Mouse (Mus musculus): ENCODE data around the gene Cdk14. TPM values are rescaled to one million over a fixed set of nuclear protein-coding genes. Genes with fewer than 3 reads are reported as not detected.

The Cdk14 gene
- polyA plus RNA-seq, 1 experiment from 2014 or later: 35.8 TPM

DNA sequence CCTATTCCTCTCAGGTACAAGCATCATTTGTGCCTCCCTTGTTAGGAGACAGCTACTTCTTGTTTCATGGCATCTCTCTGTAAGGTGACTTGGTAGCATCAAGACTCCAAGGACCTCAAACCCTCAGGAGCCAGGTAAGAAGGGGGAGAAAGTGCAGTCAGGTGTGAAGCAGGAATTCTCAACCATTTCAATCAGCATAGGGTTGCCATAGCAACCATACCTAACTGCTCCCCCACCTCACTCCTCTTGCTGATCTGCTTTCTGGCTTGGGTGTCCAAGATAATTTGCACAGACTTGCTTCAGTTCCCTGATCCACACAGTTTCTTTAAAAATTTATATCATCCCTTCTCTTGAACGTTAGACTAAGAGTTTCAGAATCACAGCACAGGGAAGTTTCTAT, 595.9 kb downstream of the Cdk14 start:
- Histone ChIP-seq H3K36me3 (no peaks in the 10 kb centered on the region), H3K4me3 (no peak overlapping the region), H3K27me3 (peaks cover 18% of the 10 kb centered on the region; the same call in 1 of the 2 replicates), H3K9me3 (no peaks in the 10 kb centered on the region), H3K9ac (no peak overlapping the region), H3K4me1 (replicated peaks) (peaks cover 20% of the 10 kb centered on the region), H3K4me2 (no peak overlapping the region), H3K27ac (no peak overlapping the region)
- ATAC-seq (ENCODE audit: low FRiP score): no peak
- 68% methylated on average over 1 of the region's 1 CpGs for WGBS

GRCm38 (mm10) chr5:4822041-4822440, 598.1 kb downstream of the Cdk14 start:
- Histone ChIP-seq H3K4me1 (replicated peaks) (peaks cover 20% of the 10 kb centered on the region), H3K36me3 (no peaks in the 10 kb centered on the region), H3K27ac (peak overlapping the region; percentile 69; the same call in 1 of the 2 replicates), H3K27me3 (peaks cover 24% of the 10 kb centered on the region; the same call in 1 of the 2 replicates), H3K9me3 (no peaks in the 10 kb centered on the region), H3K4me2 (peak overlapping the region; percentile 35), H3K4me3 (no peak overlapping the region), H3K9ac (peak overlapping the region; percentile 35; the same call in 1 of the 2 replicates)
- ATAC-seq (ENCODE audit: low FRiP score): no peak
- 33% methylated on average over 2 of the region's 2 CpGs for WGBS

DNA sequence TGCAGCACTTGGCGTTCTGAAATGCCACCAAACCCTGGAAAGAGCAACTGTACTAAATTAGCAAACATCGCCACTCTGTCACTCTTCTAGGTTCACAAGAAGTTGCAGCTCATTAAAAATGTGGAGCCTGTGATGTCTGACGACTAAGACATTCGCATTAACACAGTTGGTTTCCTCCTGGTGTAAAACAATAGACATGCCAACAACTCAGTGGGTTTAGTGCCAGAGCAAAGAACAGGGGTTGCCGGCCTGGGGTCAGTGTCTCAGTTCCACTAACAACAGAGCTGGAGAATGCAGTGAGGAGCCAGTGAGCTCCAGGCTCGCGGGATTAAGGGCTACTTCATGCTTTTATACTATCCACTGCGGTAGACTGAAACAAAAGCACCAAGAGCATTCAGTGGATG, 598.7 kb downstream of the Cdk14 start:
- Histone ChIP-seq H3K4me2 (peak overlapping the region; percentile 35), H3K9ac (peak overlapping the region; percentile 35; the same call in 1 of the 2 replicates), H3K9me3 (no peaks in the 10 kb centered on the region), H3K4me1 (replicated peaks) (peaks cover 20% of the 10 kb centered on the region), H3K36me3 (no peaks in the 10 kb centered on the region), H3K27me3 (peaks cover 24% of the 10 kb centered on the region; the same call in 1 of the 2 replicates), H3K27ac (peak overlapping the region; percentile 69), H3K4me3 (no peak overlapping the region)
- 13% methylated on average over 8 of the region's 8 CpGs for WGBS
- ATAC-seq (ENCODE audit: low FRiP score): peak; percentile 24; the same call in 1 of the 2 replicates

DNA sequence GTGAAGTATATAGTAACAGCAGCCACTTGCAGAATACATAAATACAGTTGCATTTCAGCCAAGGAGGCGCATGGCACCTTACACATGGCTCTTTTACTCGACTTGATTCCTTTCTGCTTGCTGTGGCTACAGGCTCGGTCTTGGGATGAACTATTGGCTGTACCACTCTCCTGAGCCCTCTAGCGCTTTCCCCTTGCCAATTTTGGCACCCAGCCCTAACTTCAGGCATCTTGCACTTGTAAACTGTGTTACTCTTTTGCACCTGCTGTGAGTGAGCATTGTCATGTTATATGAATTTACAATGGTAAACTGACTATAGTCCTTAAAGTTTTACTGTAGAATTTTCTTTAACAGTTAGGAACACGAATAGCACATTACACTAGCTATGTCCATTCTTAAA, 603.1 kb downstream of the Cdk14 start:
- H3K27ac ChIP-seq: no peak overlapping the region
- no peak overlapping the region for H3K9ac ChIP-seq
- 76% methylated on average over 5 of the region's 5 CpGs for WGBS
- no peak overlapping the region for H3K4me3 ChIP-seq
- no peak for ATAC-seq (ENCODE audit: low FRiP score)
- no peak overlapping the region for H3K4me2 ChIP-seq
- H3K4me1 ChIP-seq (replicated peaks): peaks cover 22% of the 10 kb centered on the region
- no peaks in the 10 kb centered on the region for H3K9me3 ChIP-seq
- 0 out of 2 replicates have a peak, but pooled peaks cover 7% of the 10 kb centered on the region for H3K27me3 ChIP-seq
- H3K36me3 ChIP-seq: no peaks in the 10 kb centered on the region

- no peak overlapping the region for H3K27ac ChIP-seq
- H3K4me3 ChIP-seq: no peak overlapping the region
- no peaks in the 10 kb centered on the region for H3K36me3 ChIP-seq
- 82% methylated on average over 7 of the region's 7 CpGs for WGBS
- no peak for ATAC-seq (ENCODE audit: low FRiP score)
- peaks cover 10% of the 10 kb centered on the region for H3K4me1 ChIP-seq (replicated peaks)
- peaks cover 15% of the 10 kb centered on the region; the same call in 1 of the 2 replicates for H3K27me3 ChIP-seq
- H3K9ac ChIP-seq: no peak overlapping the region
- no peaks in the 10 kb centered on the region for H3K9me3 ChIP-seq
- H3K4me2 ChIP-seq: no peak overlapping the region
Measured at GRCm38 (mm10) chr5:4814465-4815204, 605.5 kb downstream of the Cdk14 start.

DNA sequence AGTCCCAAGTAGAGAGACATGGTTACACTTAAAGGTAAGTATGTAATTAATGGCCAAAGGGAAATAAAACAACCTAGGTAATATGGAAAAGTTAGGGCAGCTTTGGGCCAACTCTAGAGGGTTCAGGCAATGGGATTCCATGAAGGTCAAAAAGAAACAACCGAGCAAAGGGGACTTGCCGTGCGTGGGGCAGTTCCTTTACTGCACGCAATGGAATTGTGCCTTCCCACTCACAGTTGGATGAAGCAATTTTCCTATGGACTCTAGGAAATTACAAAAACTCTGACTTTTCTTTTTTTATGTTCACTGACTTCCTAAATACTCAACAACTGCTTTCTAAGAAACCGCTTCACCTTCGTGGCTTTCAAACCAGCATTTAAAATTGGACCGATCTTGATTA, 606.8 kb downstream of the Cdk14 start:
- Histone ChIP-seq H3K27ac (no peak overlapping the region), H3K4me3 (no peak overlapping the region), H3K27me3 (peaks cover 13% of the 10 kb centered on the region; the same call in 1 of the 2 replicates), H3K4me2 (no peak overlapping the region), H3K36me3 (no peaks in the 10 kb centered on the region), H3K9ac (no peak overlapping the region), H3K9me3 (no peaks in the 10 kb centered on the region), H3K4me1 (replicated peaks) (peaks cover 10% of the 10 kb centered on the region)
- no peak for ATAC-seq (ENCODE audit: low FRiP score)
- 96% methylated on average over 7 of the region's 7 CpGs for WGBS

DNA sequence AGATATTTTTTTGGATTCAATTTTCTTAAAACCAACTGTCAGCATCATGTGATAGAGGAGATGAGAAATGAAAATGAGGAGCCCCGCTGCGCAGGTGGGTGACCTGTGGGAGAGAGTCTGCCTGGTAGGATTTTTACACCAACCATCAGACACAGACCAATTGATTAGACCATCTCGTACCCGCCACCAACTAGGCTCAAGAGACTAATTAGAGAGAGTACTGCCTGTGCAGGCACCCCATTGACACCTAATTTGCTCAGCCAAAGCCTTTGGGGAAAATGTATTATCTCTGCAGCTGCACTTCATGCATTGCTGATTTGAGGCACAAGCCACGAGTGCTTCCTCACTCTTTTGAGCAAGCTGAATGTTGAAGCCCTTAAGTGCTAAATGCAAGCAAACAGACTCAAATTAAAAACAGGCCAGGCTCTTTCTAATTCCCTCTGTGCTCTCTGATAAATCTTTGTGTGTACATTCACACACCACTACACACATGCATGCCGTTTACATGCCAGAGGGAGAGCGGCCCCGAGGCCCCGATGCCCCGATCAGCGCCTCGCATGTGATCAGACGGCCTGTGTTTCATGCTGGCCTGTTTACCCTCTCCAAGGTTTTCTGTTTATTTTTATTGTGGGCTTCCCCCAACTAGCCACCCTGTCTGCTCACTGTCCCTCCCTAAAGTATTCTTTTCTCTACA, 607.9 kb downstream of the Cdk14 start:
- WGBS: 36% methylated on average over 13 of the region's 13 CpGs
- H3K4me1 ChIP-seq (replicated peaks): peaks cover 10% of the 10 kb centered on the region
- no peaks in the 10 kb centered on the region for H3K36me3 ChIP-seq
- 0 out of 2 replicates have a peak overlapping the region, but pooled peaks have one; percentile 25 for H3K9ac ChIP-seq
- H3K4me3 ChIP-seq: no peak overlapping the region
- H3K27me3 ChIP-seq: peaks cover 20% of the 10 kb centered on the region; the same call in 1 of the 2 replicates
- H3K4me2 ChIP-seq: peak overlapping the region; percentile 27; the same call in 1 of the 2 replicates
- peak; percentile 88 for ATAC-seq (ENCODE audit: low FRiP score)
- H3K9me3 ChIP-seq: no peaks in the 10 kb centered on the region
- peak overlapping the region; percentile 82 for H3K27ac ChIP-seq

DNA sequence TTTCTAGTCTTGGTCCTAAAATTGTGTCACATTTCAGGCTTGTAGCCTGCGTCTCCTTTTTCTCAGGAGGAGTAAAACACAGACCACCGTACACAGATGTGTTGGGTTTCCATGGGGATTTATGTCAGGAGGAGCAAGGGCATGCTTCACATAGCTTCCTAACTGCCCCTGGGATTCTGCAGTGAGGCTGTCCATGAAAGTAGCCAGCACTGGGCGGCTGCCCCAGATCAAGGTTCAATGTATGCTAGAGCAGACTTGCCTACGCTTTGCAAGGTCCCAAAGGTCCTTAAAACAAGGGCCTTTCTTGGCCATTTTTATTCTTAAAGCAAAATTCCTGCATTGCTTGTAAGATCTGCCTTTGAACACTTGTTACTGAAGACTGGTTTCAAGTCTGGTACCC, 614.9 kb downstream of the Cdk14 start:
- H3K27me3 ChIP-seq: peaks cover 29% of the 10 kb centered on the region
- peaks cover 17% of the 10 kb centered on the region for H3K4me1 ChIP-seq (replicated peaks)
- H3K4me3 ChIP-seq: no peak overlapping the region
- H3K27ac ChIP-seq: no peak overlapping the region
- H3K4me2 ChIP-seq: no peak overlapping the region
- no peaks in the 10 kb centered on the region for H3K36me3 ChIP-seq
- 64% methylated on average over 4 of the region's 4 CpGs for WGBS
- H3K9me3 ChIP-seq: no peaks in the 10 kb centered on the region
- ATAC-seq (ENCODE audit: low FRiP score): no peak
- H3K9ac ChIP-seq: no peak overlapping the region

- peaks cover 17% of the 10 kb centered on the region for H3K4me1 ChIP-seq (replicated peaks)
- no peaks in the 10 kb centered on the region for H3K9me3 ChIP-seq
- 87% methylated on average over 5 of the region's 5 CpGs for WGBS
- peaks cover 23% of the 10 kb centered on the region for H3K27me3 ChIP-seq
- no peak overlapping the region for H3K4me3 ChIP-seq
- no peak overlapping the region for H3K9ac ChIP-seq
- no peak overlapping the region for H3K27ac ChIP-seq
- H3K36me3 ChIP-seq: no peaks in the 10 kb centered on the region
- no peak overlapping the region for H3K4me2 ChIP-seq
- no peak for ATAC-seq (ENCODE audit: low FRiP score)
Measured at GRCm38 (mm10) chr5:4803708-4804107, 616.4 kb downstream of the Cdk14 start.

DNA sequence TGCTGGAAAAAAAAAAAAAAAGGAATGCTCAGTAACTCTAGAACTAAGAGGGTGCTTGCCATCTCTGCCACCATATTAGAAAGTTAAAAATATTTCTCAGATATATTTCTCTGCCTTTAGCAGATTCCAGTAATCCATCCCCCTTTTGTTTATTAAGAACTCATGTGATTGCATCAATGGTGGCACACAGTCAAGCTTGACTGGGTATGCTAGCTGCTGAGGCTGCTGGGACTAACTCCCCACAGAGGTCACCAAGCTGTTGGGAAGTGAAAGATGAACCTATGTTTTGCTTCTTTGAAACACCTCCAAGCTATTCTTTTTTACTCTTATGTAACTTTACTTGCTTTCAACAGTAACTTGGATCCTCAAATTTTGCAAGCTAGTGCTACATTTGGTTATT, 618.1 kb downstream of the Cdk14 start:
- Histone ChIP-seq H3K9me3 (no peaks in the 10 kb centered on the region), H3K9ac (no peak overlapping the region), H3K36me3 (no peaks in the 10 kb centered on the region), H3K4me1 (replicated peaks) (peaks cover 17% of the 10 kb centered on the region), H3K27me3 (peaks cover 14% of the 10 kb centered on the region), H3K27ac (no peak overlapping the region), H3K4me3 (no peak overlapping the region), H3K4me2 (no peak overlapping the region)
- no peak for ATAC-seq (ENCODE audit: low FRiP score)

DNA sequence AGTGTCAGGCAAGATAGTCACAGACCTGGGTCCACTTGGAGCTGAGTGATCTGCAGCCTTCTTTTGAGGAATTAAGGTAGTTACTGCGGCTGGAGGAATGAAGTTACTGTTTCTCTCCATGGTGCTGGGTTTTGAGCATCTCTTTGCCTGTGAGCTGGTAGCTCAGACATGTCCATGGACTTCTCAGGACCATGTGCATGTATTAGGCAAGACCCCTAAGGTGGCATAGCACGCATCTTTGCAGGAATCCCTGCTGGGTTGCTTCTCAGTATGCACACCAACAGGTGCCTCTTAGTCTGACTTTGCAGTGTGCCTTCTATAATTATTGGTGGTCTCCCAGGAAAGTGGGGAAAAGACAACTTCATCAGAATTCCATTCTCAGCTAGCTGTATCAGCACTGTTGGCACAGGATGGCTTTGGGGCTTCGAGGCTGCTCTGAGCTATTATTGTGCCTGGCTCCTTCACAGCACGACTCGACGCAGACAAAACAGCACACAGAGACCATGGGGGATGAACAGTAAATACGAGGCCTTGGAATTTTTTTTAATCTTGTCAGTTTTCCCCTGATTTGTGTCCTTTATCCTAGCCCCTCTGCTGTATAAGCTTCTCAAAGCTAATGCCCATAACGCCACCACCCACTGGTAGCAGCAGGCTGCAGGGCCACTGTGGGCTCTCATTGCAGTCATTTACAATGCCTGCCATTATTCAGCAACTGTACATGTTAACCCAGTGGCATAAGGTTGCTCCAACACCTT, 618.8 kb downstream of the Cdk14 start:
- H3K27me3 ChIP-seq: peaks cover 14% of the 10 kb centered on the region
- H3K4me3 ChIP-seq: no peak overlapping the region
- H3K4me2 ChIP-seq: no peak overlapping the region
- no peaks in the 10 kb centered on the region for H3K36me3 ChIP-seq
- H3K9me3 ChIP-seq: no peaks in the 10 kb centered on the region
- no peak overlapping the region for H3K27ac ChIP-seq
- peak; percentile 87 for ATAC-seq (ENCODE audit: low FRiP score)
- H3K9ac ChIP-seq: no peak overlapping the region
- H3K4me1 ChIP-seq (replicated peaks): peaks cover 17% of the 10 kb centered on the region
- WGBS: 34% methylated on average over 8 of the region's 8 CpGs

- H3K4me3 ChIP-seq: no peak overlapping the region
- 80% methylated on average over 3 of the region's 3 CpGs for WGBS
- peaks cover 6% of the 10 kb centered on the region; the same call in 1 of the 2 replicates for H3K27me3 ChIP-seq
- no peak overlapping the region for H3K4me2 ChIP-seq
- 0 out of 2 replicates have a peak, but pooled peaks cover 7% of the 10 kb centered on the region for H3K4me1 ChIP-seq (replicated peaks)
- no peaks in the 10 kb centered on the region for H3K36me3 ChIP-seq
- H3K27ac ChIP-seq: no peak overlapping the region
- H3K9ac ChIP-seq: no peak overlapping the region
- no peaks in the 10 kb centered on the region for H3K9me3 ChIP-seq
- no peak for ATAC-seq (ENCODE audit: low FRiP score)
Measured at GRCm38 (mm10) chr5:4791219-4791618, 628.9 kb downstream of the Cdk14 start.

Measured in hindbrain, embryonic 13.5 days (tissue).